Mouse (Mus musculus): Measurements from ENCODE around the gene Olfr1206.

Gene Olfr1206

DNA sequence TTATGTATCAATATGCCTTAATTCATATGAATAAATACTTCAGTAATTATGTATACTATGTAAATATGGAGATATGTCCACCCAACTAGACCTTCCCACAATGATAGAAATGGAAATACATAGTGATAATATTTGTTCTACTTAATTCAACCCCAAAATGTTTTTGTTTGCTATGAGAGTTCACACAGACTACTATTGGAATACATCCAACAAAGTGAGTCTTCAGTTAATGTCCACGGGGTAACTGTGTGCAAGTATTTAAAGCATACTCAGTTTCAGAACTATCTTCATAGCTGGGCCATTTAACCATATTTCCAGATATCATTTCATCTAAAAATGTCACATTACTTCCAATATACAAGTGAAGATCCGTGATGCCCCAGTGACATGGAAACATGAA lies at the start of gene Olfr1206:
TSS of gene Olfr1206 (plus strand) at position 301 of the 400 bp plus-strand sequence.
- no peak for DNase-seq (ENCODE audit: low spot score)

DNA sequence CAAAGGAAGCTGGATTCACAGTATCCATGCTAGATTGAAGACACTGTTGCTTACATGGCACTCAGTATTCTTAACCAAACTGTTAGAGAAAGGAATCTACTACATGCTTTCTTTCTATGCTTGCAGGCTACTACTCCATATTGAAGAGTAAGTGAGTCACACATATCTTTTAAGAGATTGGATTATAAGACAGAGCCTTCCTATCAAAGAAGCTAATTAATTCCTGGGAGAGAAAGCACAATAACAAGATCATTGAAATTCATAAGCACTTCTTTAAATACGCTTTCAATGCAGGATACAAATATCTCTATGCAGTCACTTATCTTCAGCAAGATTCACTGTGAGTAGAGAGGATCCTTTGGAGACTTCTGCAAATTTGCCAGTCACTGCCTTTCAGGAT lies 48.8 kb upstream of the Olfr1206 start, which contains the start of gene Olfr1202:
TSS of gene Olfr1202 (plus strand) at position 301 of the 400 bp plus-strand sequence.
- no peak for DNase-seq (ENCODE audit: low spot score)

GRCm38 (mm10) chr2:88829437-88829836 lies 33.6 kb upstream of the Olfr1206 start, which contains the start of gene Olfr1205:
Gene Olfr1205 (plus strand): TSS chr2:88829737.
- DNase-seq (ENCODE audit: low spot score) = no peak

GRCm38 (mm10) chr2:88838477-88838876 lies 24.6 kb upstream of the Olfr1206 start:
- DNase-seq (ENCODE audit: low spot score) = no peak

GRCm38 (mm10) chr2:88848992-88849391 lies 14.0 kb upstream of the Olfr1206 start, which contains the start of gene Olfr1204:
Gene Olfr1204 (plus strand): TSS chr2:88849292.
- no peak for DNase-seq (ENCODE audit: low spot score)

- DNase-seq (ENCODE audit: low spot score) = no peak
Observed at GRCm38 (mm10) chr2:88902211-88902610, 39.2 kb downstream of the Olfr1206 start, which contains the start of gene Olfr1208. Gene Olfr1208 (minus strand): TSS chr2:88902311.

DNA sequence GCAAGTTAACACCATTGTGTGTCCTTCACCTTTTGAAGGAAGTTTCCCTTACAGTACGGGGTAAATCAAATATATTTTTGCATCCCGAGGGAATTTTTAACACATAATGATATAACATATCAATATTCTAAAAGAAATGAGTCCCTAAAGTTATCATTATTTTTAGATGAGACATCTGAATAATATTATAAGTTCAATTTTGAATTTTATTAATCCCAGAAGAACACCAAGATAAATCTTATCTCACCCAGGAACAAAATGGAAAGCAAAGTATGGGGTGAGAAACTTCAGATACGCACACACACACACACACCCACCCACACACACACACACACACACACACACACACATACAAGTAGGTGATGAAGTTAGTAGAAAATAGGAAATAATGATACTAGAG lies 52.0 kb downstream of the Olfr1206 start, which contains the start of gene Olfr1209:
TSS of gene Olfr1209 (minus strand) at position 101 of the 400 bp plus-strand sequence.
- DNase-seq (ENCODE audit: low spot score) = no peak
